Mouse (Mus musculus) embryonic facial prominence, embryonic 13.5 days (tissue): Measurements from ENCODE around the gene Usp49. TPM values are rescaled to one million over a fixed set of nuclear protein-coding genes. Genes with fewer than 3 reads are reported as not detected.

ENCODE experiments used
- ATAC-seq: fragments of 200-750 bp; cut with Nextera tagmentation; 2 replicates; pipeline ENCODE4 v1.8.0; 2017; ENCODE audit warnings: low read depth; ENCODE audit not compliant: insufficient number of reproducible peaks, insufficient read depth, low FRiP score, low TSS enrichment
- H3K27ac ChIP-seq: fragments of 300-500 bp; sonication (generic); 2 replicates; pipeline ENCODE4 v1.5.1; 2015; ENCODE audit warnings: moderate library complexity, mild to moderate bottlenecking, inconsistent platforms
- H3K27me3 ChIP-seq: fragments of 300-500 bp; sonication (generic); 2 replicates; pipeline ENCODE4 v1.6.1; 2015; ENCODE audit warnings: mild to moderate bottlenecking, inconsistent platforms
- H3K36me3 ChIP-seq: fragments of 300-500 bp; sonication (generic); 2 replicates; pipeline ENCODE4 v1.6.1; 2015; ENCODE audit warnings: mild to moderate bottlenecking, inconsistent platforms
- H3K4me1 ChIP-seq: fragments of 300-500 bp; sonication (generic); 2 replicates; pipeline ENCODE4 v1.6.1; 2015; ENCODE audit warnings: inconsistent platforms
- H3K4me2 ChIP-seq: fragments of 300-500 bp; sonication (generic); 2 replicates; pipeline ENCODE4 v1.6.1; 2015; ENCODE audit warnings: moderate library complexity, mild to moderate bottlenecking, inconsistent platforms
- H3K4me3 ChIP-seq: fragments of 300-500 bp; sonication (generic); 2 replicates; pipeline ENCODE4 v1.5.1; 2015; ENCODE audit warnings: mild to moderate bottlenecking, inconsistent platforms
- H3K9ac ChIP-seq: fragments of 300-500 bp; sonication (generic); 2 replicates; pipeline ENCODE4 v1.6.1; 2015; ENCODE audit warnings: mild to moderate bottlenecking, inconsistent platforms
- H3K9me3 ChIP-seq: fragments of 300-500 bp; sonication (generic); 2 replicates; pipeline ENCODE4 v1.6.1; 2016; ENCODE audit warnings: inconsistent platforms
- WGBS: fragments of 180-500 bp; shearing (Covaris S2); methylation state at CpG from one replicate; pipeline ENCODE4 v1.1.7; 2015; ENCODE audit warnings: mixed read lengths; 5-methylcytosine and 5-hydroxymethylcytosine counted together
- polyA plus RNA-seq: library from polyadenylated mRNA; unstranded; fragments of >200 nt; fragmentation: Nextera tagmentation; extraction: Ambion mirVana; gene quantifications from 2 replicates; pipeline ENCODE4 v1.2.1, GENCODE M21; 2015

Gene Usp49
- polyA plus RNA-seq, 1 experiment from 2014 or later: 6.4 TPM

GRCm38 (mm10) chr17:47687409-47688343, 57.2 kb downstream of the Usp49 start:
- peaks cover 34% of the 10 kb centered on the region for H3K36me3 ChIP-seq
- H3K9ac ChIP-seq: peak overlapping the region; percentile 86
- H3K4me3 ChIP-seq: peak overlapping the region; percentile 89
- H3K27me3 ChIP-seq: peaks cover 2% of the 10 kb centered on the region; the same call in 1 of the 2 replicates
- under 1% methylated on average over 70 of the region's 70 CpGs for WGBS
- peak overlapping the region; percentile 98 for H3K4me2 ChIP-seq
- no peaks in the 10 kb centered on the region for H3K9me3 ChIP-seq
- peak overlapping the region; percentile 86 for H3K27ac ChIP-seq
- ATAC-seq: peak; percentile 76
- H3K4me1 ChIP-seq: peaks cover 25% of the 10 kb centered on the region

GRCm38 (mm10) chr17:47688344-47688607, 57.8 kb downstream of the Usp49 start, which contains the start of gene Tomm6:
Tomm6 (minus strand) TSS chr17:47688386.
- peak within 1 kb of the TSS; percentile 86 for H3K9ac ChIP-seq
- no peaks in the 10 kb centered on the region for H3K9me3 ChIP-seq
- peaks cover 6% of the 10 kb centered on the region for H3K27me3 ChIP-seq
- H3K4me3 ChIP-seq: peak within 1 kb of the TSS; percentile 89
- 0% methylated on average over 9 of the region's 9 CpGs for WGBS
- H3K36me3 ChIP-seq: peaks cover 28% of the 10 kb centered on the region
- H3K4me2 ChIP-seq: peak within 1 kb of the TSS; percentile 98
- no peak; the same call in 1 of the 2 replicates for ATAC-seq
- H3K27ac ChIP-seq: peak within 1 kb of the TSS; percentile 86
- H3K4me1 ChIP-seq: peaks cover 25% of the 10 kb centered on the region

GRCm38 (mm10) chr17:47688608-47689575, 58.4 kb downstream of the Usp49 start, which contains the start of gene Frs3:
Frs3 (plus strand) TSS chr17:47689030.
- Histone ChIP-seq H3K9ac (peak within 1 kb of the TSS; percentile 86), H3K4me3 (peak within 1 kb of the TSS; percentile 89), H3K9me3 (no peaks in the 10 kb centered on the region), H3K4me1 (peaks cover 28% of the 10 kb centered on the region), H3K36me3 (peaks cover 22% of the 10 kb centered on the region), H3K27me3 (peaks cover 12% of the 10 kb centered on the region), H3K4me2 (peak within 1 kb of the TSS; percentile 98), H3K27ac (peak within 1 kb of the TSS; percentile 86)
- WGBS: 2% methylated on average over 57 of the region's 58 CpGs
- ATAC-seq: peak; percentile 68

GRCm38 (mm10) chr17:47689894-47690293, 59.4 kb downstream of the Usp49 start:
- H3K36me3 ChIP-seq: peaks cover 12% of the 10 kb centered on the region
- H3K27ac ChIP-seq: no peak overlapping the region
- peaks cover 34% of the 10 kb centered on the region for H3K4me1 ChIP-seq
- ATAC-seq: no peak
- H3K9ac ChIP-seq: no peak overlapping the region
- WGBS: 81% methylated on average over 8 of the region's 8 CpGs
- peak overlapping the region; percentile 89 for H3K4me3 ChIP-seq
- H3K4me2 ChIP-seq: peak overlapping the region; percentile 98
- no peaks in the 10 kb centered on the region for H3K9me3 ChIP-seq
- peaks cover 13% of the 10 kb centered on the region for H3K27me3 ChIP-seq

- no peak for ATAC-seq
- Histone ChIP-seq H3K4me3 (no peak overlapping the region), H3K27me3 (peaks cover 13% of the 10 kb centered on the region), H3K4me2 (no peak overlapping the region), H3K4me1 (peaks cover 37% of the 10 kb centered on the region), H3K36me3 (no peaks in the 10 kb centered on the region; the same call in 1 of the 2 replicates), H3K27ac (no peak overlapping the region), H3K9ac (no peak overlapping the region), H3K9me3 (no peaks in the 10 kb centered on the region)
- 90% methylated on average over 3 of the region's 3 CpGs for WGBS
These were observed 61.2 kb downstream of the Usp49 start for GRCm38 (mm10) chr17:47691650-47692049.

GRCm38 (mm10) chr17:47693671-47694441, 63.4 kb downstream of the Usp49 start:
- H3K4me1 ChIP-seq: peaks cover 30% of the 10 kb centered on the region
- H3K4me3 ChIP-seq: peak overlapping the region; percentile 68
- no peaks in the 10 kb centered on the region for H3K9me3 ChIP-seq
- WGBS: 36% methylated on average over 13 of the region's 13 CpGs
- no peak for ATAC-seq
- peaks cover 13% of the 10 kb centered on the region for H3K27me3 ChIP-seq
- H3K36me3 ChIP-seq: peaks cover 7% of the 10 kb centered on the region
- H3K27ac ChIP-seq: no peak overlapping the region
- H3K4me2 ChIP-seq: peak overlapping the region; percentile 75
- H3K9ac ChIP-seq: peak overlapping the region; percentile 88

- H3K4me3 ChIP-seq: peak within 1 kb of the TSS; percentile 68
- peak within 1 kb of the TSS; percentile 88 for H3K9ac ChIP-seq
- no peak for ATAC-seq
- H3K4me1 ChIP-seq: peaks cover 27% of the 10 kb centered on the region
- H3K27me3 ChIP-seq: peaks cover 13% of the 10 kb centered on the region
- H3K36me3 ChIP-seq: peaks cover 11% of the 10 kb centered on the region
- WGBS: 1% methylated on average over 3 of the region's 3 CpGs
- H3K4me2 ChIP-seq: peak within 1 kb of the TSS; percentile 75
- peak within 1 kb of the TSS; percentile 44 for H3K27ac ChIP-seq
- H3K9me3 ChIP-seq: no peaks in the 10 kb centered on the region
These were observed 63.8 kb downstream of the Usp49 start, which contains the start of gene Gm21981 for GRCm38 (mm10) chr17:47694442-47694502. Gm21981 (minus strand) TSS chr17:47694455.

- Histone ChIP-seq H3K27ac (peak within 1 kb of the TSS; percentile 44), H3K4me3 (peak within 1 kb of the TSS; percentile 68), H3K4me1 (peaks cover 22% of the 10 kb centered on the region), H3K36me3 (peaks cover 15% of the 10 kb centered on the region), H3K9me3 (no peaks in the 10 kb centered on the region), H3K4me2 (peak within 1 kb of the TSS; percentile 75), H3K27me3 (peaks cover 13% of the 10 kb centered on the region), H3K9ac (peak within 1 kb of the TSS; percentile 88)
- peak; percentile 92 for ATAC-seq
- 1% methylated on average over 59 of the region's 82 CpGs for WGBS
These were observed 64.2 kb downstream of the Usp49 start, which contains the start of gene Prickle4 for GRCm38 (mm10) chr17:47694503-47695336. Prickle4 (minus strand) TSS chr17:47694736.

- Histone ChIP-seq H3K9me3 (no peaks in the 10 kb centered on the region), H3K27me3 (peaks cover 13% of the 10 kb centered on the region), H3K36me3 (peaks cover 21% of the 10 kb centered on the region), H3K4me3 (peak overlapping the region; percentile 68), H3K27ac (peak overlapping the region; percentile 44; the same call in 1 of the 2 replicates), H3K4me1 (peaks cover 18% of the 10 kb centered on the region), H3K4me2 (peak overlapping the region; percentile 75), H3K9ac (peak overlapping the region; percentile 88)
- under 1% methylated on average over 23 of the region's 23 CpGs for WGBS
- no peak for ATAC-seq
These were observed 64.8 kb downstream of the Usp49 start for GRCm38 (mm10) chr17:47695337-47695710.

- WGBS: 85% methylated on average over 10 of the region's 10 CpGs
- Histone ChIP-seq H3K4me2 (no peak overlapping the region), H3K9me3 (no peaks in the 10 kb centered on the region), H3K4me1 (peaks cover 18% of the 10 kb centered on the region), H3K9ac (no peak overlapping the region), H3K27ac (no peak overlapping the region), H3K27me3 (peaks cover 23% of the 10 kb centered on the region), H3K4me3 (no peak overlapping the region), H3K36me3 (peaks cover 48% of the 10 kb centered on the region)
- ATAC-seq: no peak
These were observed 67.7 kb downstream of the Usp49 start for GRCm38 (mm10) chr17:47698156-47698555.
